Mouse (Mus musculus) right cerebral cortex, postnatal 25 days (tissue): Measurements from ENCODE around the gene F2.
"Not testable (repeated sequence)": the region's sequence is repeated elsewhere in the genome, so short reads cannot be mapped to it uniquely, and the experiment has no call there.

Source experiments
- DNase-seq: peaks from one replicate; pipeline ENCODE4 v3.0.0; 2022

F2 gene

DNA sequence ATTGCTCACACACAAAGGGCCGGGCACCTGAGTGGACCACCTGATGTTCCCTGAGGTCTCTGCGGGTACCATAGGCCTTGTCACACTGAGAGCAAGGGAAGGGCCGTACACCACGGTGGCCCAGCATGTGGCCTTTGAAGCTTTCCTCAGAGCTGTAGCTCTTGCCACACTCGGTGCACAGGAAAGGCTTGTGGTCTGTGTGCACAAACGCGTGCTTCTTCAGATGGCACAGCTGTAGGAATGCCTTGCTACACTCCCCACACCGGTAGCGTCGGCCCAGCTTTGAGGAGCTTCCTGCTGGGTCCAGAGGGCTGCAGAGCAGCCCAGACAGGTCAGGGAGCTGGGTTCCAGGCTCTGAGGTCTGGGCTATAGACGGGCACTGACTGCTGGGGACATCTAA lies 9.6 kb upstream of the F2 start:
- no peak for DNase-seq

DNA sequence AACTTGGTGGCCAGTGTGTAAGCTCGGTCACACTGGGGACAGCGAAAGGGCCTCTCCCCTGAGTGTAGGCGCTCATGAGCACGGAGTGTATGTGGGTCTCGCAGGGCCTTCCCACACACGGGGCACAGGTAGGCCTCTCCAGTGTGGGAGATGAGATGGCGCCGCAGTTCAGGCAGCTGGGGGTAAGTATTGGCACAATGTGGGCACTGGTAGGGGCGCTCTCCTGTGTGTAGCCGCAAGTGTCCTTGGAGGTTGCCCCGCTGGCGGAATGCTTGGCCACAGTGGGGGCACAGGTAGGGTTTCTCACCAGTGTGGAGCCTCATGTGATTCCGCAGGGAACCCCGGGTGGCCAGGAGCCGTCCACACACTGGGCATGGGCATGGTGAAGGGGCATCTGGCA lies 9.1 kb upstream of the F2 start:
- no peak for DNase-seq

DNA sequence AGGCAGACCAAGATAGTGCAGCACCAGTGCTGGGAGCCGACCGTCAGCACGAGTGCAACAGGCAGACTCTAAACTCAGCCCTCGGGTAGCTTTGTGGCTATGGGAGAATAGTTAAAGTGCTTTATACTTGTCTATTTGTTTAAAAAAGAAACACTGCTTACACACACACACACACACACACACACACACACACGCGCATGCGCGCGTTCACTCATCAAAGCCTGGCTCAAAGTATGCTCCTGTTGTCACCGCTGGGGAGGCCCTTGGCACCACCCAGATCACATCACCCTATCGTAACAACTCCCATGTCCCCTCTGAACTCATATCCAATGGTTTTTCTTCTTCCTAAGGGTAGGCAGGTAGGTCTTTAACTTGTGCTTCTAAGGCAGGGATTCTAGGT lies 7.8 kb upstream of the F2 start:
- DNase-seq: no peak

DNA sequence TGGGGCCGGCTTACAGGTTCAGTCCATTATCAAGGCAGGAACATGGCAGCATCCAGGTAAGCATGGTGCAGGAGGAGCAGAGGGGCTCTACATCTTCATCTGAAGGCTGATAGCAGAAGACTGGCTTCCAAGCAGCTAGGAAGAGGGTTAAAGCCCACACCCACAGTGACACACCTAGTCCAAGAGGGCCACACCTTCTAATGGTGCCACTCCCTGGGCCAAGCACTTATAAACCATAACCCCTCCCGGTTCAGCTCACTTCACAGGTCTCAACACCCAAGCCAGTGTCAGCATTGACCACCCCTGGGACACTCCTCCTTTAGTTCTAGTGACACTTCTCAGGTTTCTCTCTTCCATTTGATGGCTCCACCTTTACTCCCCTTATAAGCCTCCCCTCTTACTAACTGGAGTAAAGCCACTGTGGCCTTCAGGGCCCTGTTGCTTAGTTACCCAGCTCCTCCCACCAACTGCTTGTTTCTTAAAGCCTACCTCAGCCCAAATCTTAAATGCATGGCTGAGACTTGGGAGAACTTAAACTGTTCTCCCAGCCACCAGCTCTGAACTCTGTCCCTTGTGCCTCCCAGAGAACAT lies 6.7 kb upstream of the F2 start:
- DNase-seq: no peak

DNA sequence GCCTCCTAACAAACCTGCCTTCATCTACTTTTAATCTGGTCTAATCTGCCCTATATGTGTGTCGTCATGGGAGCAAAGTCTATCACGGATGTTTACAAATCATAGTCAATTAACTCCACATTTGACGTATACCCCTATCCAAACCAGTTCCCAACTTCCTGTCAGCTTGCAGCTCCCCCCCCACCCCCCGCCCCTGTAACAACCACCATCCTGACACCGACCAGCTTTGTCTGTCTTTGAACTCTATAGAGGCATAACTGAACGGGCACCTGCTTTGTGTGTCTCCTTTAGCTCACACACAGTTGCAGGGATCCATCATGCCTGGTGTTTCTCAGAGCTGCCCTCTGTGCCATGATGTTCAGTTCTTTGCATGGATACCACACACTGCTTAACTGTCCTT lies 2.7 kb upstream of the F2 start:
- no peak for DNase-seq

DNA sequence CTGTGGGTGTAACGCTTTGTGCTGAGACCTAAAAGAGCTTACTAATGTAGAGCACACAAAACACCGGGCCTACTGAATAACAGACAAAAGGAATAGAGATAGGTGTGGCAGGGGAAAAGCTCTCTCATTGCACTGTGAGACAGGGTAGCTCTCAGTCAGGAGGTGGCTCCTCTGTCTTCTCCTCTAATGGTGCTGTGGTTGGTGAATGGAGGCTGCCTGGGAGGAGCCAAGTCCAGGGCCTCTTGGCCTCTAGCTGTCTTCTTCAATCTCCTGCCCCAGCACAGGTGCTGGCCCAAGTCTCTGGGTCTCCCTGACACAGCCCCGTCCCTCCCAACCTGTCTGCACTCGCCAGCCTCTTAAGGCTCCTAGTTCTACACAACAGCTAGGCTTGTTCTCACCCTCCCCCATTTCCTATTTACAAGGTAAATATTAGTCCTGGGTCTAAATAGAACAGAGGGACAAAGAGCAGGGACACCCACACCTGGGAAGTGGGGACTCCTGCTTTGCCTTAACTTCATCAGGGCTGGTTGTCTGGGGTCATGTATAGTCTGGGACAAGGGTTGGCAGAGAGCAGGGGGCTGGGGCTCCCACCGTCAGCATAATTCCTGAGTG lies 619 bp upstream of the F2 start:
- no peak for DNase-seq

DNA sequence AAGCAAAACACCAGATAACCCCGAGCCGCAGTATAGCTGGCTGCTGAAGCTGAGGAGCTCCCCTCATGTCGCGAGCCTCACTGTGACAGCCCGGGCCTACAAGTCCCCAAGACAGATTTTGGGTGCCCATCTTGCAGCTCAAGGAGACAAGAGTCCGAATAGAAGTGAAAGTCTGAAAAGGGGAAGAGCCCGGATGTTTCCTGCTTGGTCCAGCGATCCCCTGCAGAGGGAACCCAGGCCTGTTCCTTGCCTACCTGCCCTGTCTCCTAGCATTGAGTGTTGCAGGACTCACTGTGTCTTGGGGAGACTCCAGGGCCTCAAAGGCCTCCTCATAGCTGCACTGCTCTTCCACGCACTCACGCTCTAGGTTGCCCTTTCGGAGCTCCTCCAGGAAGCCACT lies 728 bp downstream of the F2 start:
- DNase-seq: no peak

DNA sequence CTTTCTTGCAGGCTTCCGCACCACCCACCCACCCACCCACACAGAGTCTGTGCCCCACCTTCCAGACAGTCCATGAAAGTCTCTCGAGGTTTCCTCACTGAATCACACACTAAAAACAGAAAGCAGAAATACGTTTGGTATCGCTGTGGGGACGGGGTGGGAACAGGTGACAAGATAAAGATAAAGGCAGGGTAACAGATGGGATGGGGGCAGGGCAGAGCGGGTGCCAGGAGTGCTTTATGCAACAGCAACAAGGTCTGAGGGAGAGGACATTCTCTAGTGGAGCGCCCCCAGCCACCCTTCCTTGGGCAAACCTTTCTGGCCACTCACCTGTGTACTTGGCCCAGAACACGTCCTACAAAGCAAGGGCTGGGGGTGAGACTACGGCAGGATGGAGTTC lies 1.4 kb downstream of the F2 start:
- no peak for DNase-seq

DNA sequence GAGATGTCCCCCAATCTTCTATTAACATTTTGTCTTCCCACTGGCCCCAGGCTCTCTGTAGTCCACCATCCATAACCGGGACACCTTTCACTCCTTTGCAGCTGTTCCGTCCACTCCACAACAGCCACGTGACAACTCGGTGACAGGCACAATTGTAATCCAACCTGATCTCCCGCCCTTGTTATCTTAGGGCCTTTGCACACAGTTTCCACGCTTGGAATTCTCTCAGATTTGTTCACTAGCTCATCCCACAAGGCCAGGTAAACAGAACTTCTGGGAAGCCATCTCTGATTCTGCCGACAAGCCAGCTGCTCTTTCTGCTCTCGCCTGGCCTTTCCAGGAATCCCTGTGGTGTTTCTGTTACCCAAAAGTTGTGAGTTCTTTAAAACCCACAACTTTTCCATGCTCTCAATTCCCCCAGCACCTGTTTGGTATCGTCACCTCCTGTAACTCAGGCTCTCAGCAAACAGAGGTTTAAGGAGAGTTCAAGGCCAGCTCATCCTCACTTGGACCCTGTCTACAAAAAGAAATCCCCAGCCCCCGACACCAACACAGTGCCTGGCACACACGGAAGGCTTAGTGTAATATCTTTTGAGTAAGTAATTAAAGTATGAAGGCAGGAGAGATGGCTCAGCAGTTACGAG lies 2.8 kb downstream of the F2 start:
- DNase-seq: no peak

DNA sequence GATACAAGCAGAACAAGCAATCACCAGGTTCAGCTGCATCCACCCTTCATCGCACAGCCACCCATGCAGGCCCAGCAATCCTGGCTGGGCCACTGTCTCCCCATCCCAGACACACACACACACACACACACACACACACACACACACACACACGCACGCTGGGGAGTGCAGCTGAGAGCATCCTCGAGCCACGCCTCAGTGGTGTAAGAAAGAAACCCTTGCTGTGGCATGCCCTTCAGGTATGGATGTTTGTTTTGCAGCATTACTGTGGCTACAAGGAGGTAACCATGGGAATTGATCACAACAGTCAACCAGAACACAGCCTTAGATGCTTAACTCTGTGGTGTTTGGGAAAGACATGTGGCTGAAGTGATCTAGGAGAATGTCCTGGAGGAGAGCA lies 3.9 kb downstream of the F2 start:
- no peak for DNase-seq

DNA sequence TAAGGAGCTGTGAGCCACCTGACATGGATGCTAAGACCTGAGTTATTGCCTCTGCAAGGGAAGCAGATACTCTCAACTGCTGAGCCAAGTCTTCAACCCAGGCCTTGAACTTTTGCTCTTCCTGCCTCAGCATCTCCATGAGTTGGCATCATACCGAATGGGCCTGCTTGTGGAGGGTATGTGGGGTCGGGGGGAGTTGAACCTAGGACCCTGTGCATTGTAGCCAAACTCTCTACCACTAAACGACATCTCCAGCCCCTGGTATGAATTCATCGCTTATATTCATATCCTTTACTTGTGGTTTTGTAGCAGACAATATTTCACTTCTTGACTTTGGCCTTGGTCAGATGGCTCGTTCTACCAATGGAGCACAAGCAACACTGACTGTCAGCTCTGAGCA lies 4.4 kb downstream of the F2 start:
- DNase-seq: no peak

DNA sequence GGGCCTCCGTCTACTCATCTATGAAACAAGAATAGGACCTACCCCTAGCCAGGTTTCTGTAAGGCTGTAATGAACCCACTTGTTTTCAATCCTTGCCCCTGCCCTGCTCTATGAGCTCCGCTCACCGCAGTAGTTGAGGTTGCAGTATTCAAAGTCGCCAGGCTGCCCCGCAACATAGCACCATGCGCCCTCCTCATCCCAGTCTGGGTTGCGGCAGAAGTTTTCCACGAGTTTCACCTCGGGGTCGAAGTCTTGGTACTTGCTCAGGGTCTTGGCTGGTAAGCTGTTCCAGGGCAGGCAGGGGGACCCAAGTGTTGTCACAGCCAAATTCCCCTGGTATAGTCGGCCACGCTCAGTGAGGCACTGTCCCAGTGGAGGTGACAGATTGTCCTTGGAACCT lies 5.8 kb downstream of the F2 start:
- no peak for DNase-seq

DNA sequence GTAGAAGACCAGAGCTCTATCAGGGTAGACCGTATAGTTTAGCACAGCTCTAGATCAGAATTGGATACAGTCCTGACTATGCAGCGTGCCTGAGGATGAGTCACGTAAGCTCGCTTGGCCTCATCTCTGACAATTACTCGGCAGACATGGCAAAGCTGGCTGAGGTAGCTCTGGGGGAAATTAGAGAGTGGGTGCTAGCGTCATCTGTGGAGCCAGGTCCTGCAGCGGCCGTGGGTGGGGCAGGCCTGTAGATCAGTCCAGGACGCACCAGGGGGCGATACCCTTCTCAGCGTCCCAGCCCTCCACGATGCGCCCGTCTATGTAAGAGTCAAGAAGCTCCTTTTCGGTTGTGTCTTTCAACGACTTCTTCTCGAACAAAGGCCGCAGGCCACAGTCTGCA lies 6.5 kb downstream of the F2 start:
- DNase-seq: peak; percentile 52

DNA sequence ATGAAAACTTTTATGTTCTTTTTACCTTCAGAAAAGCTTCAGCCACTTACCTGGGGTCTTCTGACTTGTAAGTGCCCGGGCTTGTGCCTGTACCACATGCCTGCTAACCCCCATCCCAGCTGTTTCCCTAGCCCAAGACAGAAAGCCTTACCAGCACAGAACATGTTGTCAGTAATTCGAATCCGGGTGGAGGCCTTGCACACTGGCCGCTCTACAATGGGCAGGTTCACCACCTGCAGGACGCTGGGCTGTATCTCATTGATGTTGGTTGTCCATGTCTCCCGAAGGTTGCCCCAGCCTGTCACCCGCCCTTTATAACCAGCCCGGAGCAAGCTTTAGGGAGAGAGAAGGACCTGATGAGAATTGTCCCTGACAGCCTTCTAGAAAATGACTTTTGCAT lies 8.0 kb downstream of the F2 start:
- no peak for DNase-seq

DNA sequence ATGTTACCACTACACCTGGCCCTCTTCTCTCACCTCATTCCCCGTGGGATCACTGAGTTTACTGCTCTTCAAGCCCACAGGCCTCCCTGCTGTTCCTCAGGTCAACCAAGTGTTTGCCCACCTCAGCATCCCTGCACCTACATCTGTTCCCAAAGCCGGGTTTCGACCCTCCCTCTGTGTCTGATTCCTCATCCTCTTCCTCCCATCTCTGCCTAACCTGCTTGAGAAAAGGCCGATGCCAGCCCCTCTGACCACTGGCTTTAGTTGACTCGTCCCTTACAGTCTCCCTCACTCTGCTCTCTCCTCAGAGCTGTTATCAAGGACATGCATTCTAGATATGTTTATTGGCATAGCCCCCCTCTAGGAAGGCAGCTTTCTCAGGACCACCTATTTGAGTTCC lies 8.7 kb downstream of the F2 start:
- no peak for DNase-seq

DNA sequence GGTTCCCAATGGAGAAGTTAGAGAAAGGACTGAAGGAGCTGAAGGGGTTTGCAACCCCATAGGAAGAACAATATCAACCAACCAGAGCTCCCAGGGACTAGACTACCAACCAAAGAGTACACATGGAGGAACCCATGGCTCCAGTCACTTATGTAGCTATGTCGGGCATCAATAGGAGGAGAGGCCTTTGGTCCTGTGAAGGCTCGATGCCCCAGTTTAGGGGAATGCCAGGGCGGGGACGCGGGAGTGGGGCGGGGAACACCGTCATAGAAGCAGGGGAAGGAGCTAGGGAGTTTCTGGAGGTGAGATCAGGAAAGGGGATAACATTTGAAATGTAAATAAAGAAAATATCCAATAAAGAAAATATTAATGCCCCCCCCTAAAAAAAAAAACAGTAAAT lies 12.8 kb downstream of the F2 start:
- DNase-seq: not testable (repeated sequence)

DNA sequence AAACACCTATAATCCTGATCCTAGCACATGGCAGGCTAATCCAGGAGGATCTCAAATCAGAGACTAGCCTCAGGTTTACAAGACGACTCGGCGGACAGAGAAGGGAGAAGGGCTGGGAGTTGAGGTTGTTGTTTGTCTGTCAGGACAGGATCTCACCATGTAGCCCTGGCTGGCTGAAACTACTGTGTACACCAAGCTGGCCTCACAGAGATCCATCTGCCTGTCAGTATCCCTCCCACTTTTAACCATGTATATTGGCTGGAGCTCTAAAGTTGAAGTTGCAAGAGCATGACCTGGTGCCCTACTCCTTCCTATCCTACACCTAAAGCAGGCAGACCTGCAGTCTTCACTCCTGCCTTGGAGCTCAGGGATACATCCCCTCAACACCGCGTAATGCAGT lies 13.9 kb downstream of the F2 start:
- no peak for DNase-seq

DNA sequence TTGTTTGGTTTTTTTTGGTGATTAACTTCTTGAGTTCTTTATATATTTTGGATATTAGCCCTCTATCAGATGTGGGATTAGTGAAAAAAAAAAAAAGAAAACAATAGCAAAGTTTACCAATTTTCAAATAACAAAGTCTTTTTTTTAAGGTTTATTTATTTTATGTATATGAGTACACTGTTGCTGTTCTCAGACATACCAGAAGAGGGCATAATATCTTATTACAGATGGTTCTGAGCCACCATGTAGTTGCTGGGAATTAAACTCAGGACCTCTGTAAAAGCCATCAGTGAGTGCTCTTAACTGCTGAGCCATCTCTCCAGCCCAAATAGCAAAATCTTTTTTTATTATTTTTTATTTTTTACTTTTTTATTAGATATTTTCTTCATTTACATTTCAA lies 26.8 kb downstream of the F2 start:
- not testable (repeated sequence) for DNase-seq

DNA sequence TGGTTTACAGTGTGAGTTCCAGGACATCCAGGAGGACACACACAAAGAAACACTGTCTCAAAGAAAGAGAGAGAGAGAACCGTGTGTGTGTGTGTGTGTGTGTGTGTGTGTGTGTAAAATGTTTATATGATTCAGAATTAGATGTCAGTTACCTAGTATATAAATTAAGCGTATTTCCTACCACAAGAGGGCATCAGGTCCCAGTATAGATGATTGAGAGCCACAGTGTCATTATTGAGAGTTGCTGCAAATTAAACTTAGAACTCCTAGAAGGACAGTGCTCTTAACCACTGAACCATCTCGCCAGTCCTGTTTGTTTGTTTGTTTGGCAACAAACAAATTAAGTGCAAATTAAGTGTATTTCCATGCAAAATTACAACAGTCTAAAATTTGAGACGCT lies 33.8 kb downstream of the F2 start:
- no peak for DNase-seq

DNA sequence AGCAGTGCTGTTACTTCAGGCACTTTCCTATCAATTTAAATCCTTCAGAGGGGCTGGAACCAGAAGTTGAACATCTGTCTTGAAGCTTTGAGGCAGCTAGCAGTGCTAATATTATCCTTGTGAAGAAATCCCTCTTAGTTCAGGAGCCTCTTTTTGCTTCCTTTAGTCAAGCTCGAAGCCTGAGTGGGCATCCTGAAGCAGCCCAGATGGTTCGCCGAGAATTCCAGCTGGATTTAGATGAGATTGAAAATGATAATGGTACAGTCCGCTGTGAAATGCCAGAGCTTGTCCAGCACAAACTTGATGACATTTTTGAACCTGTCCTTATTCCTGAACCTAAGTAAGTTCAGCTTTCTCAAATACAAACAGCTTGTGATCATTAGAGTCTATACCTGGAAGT lies 35.7 kb downstream of the F2 start:
- peak; percentile 15 for DNase-seq

DNA sequence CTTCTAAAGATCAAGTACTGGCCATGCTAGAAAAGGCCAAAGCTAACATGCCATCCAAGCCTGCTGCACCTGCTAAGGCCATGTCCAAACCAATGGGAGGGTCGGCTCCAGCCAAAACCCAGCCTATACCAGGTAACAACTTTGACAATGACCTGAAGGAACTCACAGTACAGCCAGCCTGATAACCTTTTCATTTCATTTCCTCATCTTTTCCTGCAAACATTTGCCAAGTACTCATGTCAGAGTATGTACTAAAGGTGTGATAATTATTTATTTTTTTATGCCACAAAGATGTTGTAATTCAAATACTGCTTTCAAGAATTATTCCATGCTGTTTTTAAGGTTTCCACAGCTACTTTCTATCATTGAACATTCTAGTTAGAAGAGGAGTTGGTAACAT lies 50.0 kb downstream of the F2 start:
- DNase-seq: no peak

DNA sequence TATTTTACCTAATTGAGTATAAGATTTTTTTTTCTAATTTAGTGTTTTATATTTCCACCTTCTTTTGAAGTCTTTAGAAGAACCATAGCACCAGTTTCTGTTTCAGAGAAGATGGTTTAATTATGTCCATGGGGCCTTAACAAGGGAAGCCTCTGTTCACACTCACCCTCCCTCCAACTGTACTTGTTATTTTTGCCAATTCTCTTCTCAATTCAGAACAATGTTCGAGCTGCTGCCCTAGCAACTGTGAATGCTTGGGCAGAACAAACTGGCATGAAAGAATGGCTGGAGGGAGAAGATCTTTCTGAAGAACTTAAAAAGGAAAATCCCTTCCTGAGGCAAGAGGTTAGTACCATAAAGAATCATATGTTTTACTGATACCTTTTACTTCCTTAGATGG lies 55.3 kb downstream of the F2 start:
- DNase-seq: no peak
